Mouse (Mus musculus) cerebellum, postnatal 36 days (tissue): Measurements from ENCODE around the gene Stard7.
A peak's percentile ranks its signal among the peaks of the same experiment; 100 is the strongest.
"Not testable (repeated sequence)": the region's sequence is repeated elsewhere in the genome, so short reads cannot be mapped to it uniquely, and the experiment has no call there.

Experiments
- DNase-seq, 2 experiments: peaks; one replicate each; pipeline ENCODE4 v3.0.0; 2021 to 2022; ENCODE audit warnings: mixed read lengths in 2 of 2

The Stard7 gene

DNA sequence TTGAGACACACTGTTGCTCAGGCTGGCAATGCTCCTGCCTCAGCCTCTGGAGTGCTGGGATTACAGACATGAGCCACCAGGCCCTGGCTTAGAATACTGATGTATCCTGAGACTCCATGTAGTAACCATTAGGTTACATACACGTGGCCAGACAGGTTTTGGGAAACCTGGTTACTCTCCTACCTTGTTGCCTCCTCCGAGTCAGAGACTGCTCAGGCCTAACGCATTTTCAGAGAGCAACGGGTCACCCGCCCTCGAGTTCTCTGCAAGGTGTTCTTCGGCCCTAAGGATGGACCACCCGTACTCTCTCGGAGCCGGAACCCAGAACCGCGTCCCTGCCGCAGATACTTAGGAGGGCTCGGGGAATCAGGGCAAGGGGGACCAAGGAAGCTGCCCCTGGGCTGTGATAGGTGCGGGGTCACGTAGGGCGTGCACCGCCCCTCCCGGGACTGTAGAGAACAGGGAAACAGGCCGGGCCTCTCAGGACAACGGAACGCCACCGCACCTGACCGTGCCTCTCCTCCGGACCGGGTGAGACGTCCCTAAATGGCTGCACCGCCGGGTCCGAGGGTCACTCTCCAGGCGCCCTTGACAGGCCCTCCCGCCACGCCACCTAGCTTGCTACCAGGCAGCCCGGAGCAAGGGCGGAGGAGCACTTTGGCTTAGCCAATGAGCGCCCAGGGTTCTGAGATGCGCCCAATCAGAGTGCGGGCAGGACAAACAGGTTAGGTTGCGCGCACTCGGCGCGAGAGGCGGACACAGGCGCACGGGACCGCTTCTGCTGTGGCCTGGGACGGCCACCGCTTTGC is at the start of gene Stard7:
TSS of gene Stard7 (plus strand) at position 728 of the 809 bp plus-strand sequence.
- peak; percentile 95 to 96 for DNase-seq

DNA sequence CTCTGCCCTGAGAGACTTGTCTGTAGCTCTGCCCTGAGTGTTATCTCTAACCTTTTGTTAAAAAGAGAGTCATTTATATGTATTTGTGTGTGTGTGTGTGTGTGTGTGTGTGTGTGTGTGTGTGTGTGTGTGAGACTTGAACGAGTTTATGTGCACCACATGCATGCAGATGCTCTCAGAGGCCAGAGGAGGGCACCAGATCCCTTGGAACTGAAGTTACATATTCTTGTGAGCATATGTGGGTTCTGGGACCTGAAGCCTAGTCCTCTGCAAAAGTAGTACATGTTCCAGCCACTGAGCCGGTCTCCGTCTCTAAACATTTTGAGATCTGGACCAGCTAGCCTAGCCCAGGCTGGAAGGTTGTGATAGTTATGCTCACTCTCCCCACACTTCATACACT is 44.8 kb upstream of the Stard7 start:
- no peak for DNase-seq

DNA sequence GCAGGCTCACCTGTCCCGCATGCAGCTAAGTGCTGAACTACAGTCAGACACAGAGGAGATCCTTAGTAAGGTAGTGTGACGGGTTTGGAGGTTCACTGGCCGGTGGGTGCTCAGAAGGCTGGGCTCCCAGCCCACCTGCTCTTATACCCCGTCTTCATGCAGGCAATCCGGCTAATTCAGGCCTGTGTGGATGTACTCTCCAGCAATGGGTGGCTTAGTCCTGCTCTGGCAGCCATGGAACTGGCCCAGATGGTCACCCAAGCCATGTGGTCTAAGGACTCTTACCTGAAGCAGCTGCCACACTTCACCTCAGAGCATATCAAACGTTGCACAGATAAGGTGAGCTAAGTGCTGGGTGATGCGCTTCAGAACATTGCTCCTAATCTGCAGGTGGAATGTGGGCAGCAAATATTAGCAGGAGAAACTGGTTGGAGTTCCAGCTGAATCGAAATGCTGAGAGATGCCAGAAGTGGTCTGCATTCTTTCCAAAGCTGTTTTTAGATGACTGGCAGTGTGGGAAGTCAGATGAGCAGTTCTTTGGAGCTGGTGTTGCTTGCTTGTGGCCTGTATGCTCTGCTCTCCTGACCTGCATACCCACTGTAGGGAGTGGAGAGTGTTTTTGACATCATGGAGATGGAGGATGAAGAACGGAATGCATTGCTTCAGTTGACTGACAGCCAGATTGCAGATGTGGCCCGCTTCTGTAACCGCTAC is 32.0 kb upstream of the Stard7 start:
- no peak for DNase-seq

GRCm38 (mm10) chr2:127240065-127240464 is 30.0 kb upstream of the Stard7 start:
- no peak for DNase-seq

- DNase-seq: peak; percentile 95 to 97
These were observed 22.3 kb upstream of the Stard7 start, which contains the start of the genes Ciao1 and Tmem127 for GRCm38 (mm10) chr2:127247592-127248333. Ciao1 (minus strand) TSS chr2:127247816. Tmem127 (plus strand) TSS chr2:127247908.

GRCm38 (mm10) chr2:127248334-127249004 is 21.5 kb upstream of the Stard7 start:
- DNase-seq: peak; percentile 50 to 61

- no peak for DNase-seq
These were observed 19.6 kb upstream of the Stard7 start for GRCm38 (mm10) chr2:127250291-127251008.

DNA sequence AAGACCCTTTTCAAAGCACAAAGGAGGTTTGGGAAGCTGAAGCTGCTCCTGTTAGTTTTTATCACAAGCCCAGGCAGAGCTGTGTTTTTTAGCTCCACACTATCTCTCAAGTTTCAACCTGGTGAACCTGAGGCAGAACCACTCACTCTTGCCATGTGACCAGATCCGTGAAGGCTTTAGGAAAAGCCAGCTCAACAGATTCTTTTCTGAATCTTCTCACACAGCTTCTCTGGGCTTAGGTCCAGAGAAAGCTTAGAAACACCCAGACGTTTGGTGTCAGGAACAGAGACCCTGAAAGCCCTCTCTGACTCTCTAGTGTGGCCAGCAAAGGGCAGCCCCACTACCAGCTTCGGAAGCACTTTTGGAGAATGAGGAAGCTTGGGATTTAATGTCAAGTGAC is 18.6 kb upstream of the Stard7 start:
- DNase-seq: no peak

DNA sequence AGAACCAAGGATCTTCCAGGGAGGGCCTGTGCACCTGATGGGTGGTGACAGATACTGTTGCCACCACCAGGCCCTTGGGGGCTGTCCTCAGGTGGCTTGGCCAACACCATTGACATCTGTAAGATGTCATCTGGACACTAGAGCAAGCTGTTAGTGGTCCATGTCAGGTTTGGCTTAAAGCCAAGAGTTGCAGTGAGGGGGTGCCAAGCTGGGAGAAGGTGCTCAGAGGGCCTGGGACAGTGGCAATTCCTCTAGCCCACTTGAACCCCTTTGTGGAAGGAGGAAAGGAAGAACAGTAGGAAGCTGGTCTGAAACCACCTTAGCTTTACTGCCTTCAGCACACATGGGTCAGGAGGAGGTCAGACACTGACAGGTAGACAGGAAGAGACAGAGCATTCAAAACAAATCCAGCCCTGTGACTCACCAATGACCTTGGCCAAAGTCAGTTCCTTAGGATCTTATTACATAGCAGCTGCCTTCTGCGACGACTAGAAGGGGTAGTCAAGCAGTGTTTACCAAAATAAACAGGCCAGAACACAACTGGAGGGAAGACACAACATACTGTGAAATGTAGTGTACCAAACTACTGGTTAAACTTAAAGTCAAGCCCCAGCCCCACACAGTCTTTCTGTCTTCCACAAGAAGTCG is 18.0 kb upstream of the Stard7 start:
- DNase-seq: no peak

DNA sequence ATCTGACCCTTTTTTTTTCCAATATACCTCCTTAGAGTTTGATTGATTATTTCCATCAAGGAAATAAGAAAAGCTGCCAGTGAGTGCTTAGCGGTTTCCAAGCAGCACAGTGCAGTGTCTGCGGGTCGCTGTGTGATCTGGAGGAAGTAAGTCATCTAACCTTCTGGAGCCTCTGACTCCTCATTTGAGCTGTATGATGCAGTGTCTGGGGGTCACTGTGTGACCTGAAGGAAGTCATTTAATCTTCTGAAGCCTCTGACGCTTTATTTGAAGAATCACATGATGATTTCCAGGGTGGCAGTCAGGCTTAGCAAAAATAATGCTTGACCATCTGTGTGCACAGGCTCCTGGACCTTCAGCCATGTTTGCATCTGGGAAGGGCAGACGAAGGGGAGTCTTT is 17.2 kb upstream of the Stard7 start:
- DNase-seq: no peak

- DNase-seq: no peak
These were observed 15.3 kb upstream of the Stard7 start for GRCm38 (mm10) chr2:127254604-127255134.

DNA sequence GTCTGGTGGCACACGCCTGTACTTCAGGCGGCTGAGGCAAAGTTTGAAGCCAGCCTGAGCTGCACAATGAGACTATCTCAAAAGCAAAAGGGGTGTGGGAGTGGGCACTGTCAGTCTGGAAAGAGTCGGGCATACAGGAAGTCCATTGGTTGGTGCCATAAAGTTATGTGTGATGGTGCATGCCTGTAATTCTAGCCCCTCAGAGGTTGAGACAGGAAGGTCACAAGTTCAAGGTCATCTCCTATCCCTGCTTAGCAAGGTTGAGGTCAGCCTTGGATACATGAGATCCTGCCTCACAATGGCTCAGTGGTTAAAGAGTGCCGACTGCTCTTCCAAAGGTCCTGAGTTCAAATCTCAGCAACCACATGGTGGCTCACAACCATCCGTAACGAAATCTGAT is 14.7 kb upstream of the Stard7 start:
- DNase-seq: no peak

DNA sequence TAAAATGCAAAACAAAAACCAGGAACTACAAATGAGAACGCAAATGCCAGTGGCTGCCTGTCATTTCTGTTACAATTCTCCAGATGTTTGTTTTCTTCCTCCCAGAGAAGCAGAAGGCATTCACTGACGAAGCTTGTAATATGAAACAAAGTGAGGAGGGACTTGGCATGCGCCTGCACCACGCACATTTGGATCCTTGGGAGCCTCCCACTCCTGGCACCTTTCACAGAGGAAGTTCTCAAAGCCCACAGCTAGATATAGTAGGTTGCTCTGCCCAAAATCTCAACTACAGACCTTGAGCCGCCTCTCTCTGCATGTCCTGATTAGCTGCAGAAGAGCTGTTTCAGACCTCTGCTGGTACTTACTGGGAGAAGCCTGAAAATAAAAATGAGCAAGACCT is 10.7 kb upstream of the Stard7 start:
- no peak for DNase-seq

GRCm38 (mm10) chr2:127262480-127262879 is 7.5 kb upstream of the Stard7 start:
- no peak for DNase-seq

DNA sequence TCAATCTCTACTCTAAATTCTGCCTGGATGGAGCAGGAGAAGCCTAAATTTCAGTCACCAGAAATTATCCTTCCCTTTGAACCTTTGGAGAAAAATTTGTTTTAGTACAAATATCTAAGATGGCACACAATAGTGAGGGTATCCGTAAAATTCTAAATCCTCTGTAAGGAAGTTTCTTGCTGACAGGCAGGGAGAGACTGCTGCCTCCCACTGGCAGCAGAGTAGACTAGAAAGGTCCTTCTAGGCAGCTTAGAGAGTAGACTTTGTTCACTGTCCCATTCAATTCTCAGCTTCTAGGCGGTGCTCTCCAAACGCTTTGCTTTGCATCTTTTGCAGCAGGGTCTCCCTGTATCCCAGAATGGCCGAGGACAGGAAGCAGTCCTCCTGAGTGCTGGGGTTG is 2.2 kb upstream of the Stard7 start:
- DNase-seq: no peak

GRCm38 (mm10) chr2:127270300-127271041 is 453 bp downstream of the Stard7 start:
- peak; percentile 83 to 90 for DNase-seq

- peak; percentile 28 to 34 for DNase-seq
These were observed 1.1 kb downstream of the Stard7 start for GRCm38 (mm10) chr2:127271042-127271515.

DNA sequence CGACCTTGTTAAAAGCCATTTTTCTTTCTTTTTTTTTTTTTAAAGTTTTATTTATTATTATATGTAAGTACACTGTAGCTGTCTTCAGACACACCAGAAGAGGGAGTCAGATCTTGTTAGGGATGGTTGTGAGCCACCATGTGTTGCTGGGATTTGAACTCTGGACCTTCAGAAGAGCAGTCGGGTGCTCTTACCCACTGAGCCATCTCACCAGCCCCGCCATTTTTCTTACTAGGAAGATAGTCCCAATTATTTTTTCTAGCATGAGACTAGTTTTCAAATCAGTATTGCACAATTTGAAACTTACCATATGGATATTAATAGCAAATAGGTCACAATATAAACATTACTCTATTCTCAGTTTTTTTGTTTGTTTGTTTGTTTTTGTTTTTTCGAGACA is 2.0 kb downstream of the Stard7 start:
- not testable (repeated sequence) for DNase-seq

- DNase-seq: no peak
These were observed 2.8 kb downstream of the Stard7 start for GRCm38 (mm10) chr2:127272806-127273205.

GRCm38 (mm10) chr2:127274590-127274989 is 4.6 kb downstream of the Stard7 start:
- DNase-seq: no peak
